Mouse (Mus musculus) brain, embryonic 18.5 days (tissue): ENCODE measurements around the gene Pdia2.

Experiments
- DNase-seq: peaks from one replicate; pipeline ENCODE4 v3.0.0-alpha.2; 2012; ENCODE audit warnings: low read depth, low spot score

The Pdia2 gene

DNA sequence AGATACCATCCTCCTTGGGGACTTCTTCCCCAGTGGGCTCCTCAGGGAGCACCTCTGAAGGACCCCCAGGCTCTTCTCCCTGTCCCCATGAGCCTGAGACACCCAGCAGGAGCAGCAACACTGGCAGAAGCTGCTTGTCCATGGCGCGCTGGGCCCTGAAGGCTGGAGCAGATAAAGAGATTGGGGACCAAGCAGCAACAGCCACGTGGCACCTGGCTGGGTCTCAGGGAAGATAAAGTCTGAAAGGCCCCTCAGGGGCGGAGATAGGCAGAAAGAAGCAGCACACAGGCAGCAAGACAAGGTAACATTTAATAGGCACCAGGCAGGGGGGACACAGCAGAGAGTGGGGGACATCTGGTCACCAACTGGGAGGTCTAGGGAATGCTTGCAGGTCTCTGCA, at the start of gene Pdia2:
Gene Pdia2, minus strand, starts transcription at position 196 of the 400 bp plus-strand sequence.
- no peak for DNase-seq

GRCm38 (mm10) chr17:26244101-26244841, 45.4 kb upstream of the Pdia2 start, which contains the start of gene Fam234a:
Gene Fam234a (minus strand): TSS chr17:26244242.
- peak; percentile 88 for DNase-seq

DNA sequence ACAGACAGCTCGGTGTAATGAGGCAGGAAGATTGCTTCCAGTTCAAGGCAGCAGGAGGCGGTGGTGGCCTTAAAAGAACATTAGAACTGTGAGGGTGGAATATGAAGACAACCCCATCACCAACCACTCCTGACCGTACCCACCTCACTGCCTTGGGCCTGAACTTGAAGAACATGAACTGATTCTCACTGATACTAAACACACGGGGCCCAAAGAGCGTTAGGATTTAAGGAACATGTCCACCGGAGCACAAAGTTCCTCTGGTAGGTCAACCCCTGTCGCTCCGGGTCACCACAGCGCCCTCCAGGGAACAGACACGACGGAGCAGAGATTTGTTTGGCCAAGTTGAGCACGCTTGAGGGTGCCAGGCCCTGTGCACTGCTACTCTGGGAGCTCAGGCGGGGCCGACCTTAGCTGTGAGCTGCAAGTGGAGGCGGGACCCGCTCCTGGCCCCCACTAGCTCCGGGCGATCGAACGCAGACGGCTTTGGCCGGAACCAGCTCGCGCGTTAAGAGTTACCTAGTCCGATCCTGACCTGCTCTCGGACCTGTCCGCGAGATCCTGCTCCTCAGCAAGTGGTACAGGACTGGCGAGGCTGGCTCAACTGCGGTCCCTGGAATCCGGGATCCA, 44.7 kb upstream of the Pdia2 start:
- peak; percentile 6 for DNase-seq

- DNase-seq, result no peak
Observed at GRCm38 (mm10) chr17:26240990-26241389, 42.1 kb upstream of the Pdia2 start.

DNA sequence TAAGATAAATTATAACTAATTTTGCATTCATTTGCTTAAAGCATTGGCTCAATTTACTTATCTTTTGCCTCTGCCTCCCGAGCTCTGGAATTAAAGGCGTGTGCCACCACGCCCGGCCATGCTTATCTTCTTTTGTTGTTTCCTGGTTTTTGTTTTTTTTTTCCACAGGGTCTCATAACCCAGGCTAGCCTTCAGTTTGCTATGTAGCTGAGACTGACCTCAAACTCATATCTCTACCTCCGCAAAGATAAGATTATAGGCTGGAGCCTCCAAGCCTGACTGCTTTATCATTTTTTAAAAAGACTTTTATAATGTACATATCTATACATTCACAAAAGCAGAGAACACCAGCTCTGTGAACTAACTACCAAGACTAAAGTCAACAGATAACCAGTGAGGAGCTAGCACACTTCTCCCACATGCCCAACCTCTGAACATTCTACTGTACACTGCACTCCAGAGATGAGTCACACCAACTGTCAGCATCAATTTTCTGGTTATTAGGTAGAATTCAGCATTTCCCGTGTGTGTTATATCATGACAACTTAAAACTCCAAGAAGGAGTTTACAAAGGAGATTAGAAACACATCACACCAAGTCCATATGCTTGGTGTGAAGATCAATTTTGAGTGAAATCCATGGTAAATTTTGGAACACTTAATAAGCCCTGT, 41.4 kb upstream of the Pdia2 start:
- no peak for DNase-seq

GRCm38 (mm10) chr17:26239551-26239950, 40.7 kb upstream of the Pdia2 start:
- DNase-seq, result no peak

DNA sequence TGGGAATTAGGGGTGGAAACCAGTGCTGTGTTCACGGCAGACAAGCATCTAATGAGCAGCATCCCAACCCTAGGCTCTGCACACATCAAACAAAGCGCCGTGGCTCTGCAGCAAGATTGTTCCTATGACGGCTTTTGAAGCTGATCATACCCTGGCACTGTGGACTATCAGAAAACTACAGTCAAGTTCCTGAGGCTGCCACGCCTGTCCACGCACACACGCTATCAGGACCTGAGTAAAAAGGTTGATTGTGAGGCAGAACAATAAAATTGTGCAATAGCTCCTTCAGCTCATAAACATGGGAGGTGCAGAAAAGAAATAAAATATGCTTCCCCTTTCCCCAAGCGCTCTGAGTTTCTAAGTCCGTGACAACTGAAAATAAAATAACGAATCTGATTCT, 38.8 kb upstream of the Pdia2 start:
- DNase-seq, result no peak

GRCm38 (mm10) chr17:26235077-26235815, 36.4 kb upstream of the Pdia2 start:
- DNase-seq, result no peak

- no peak for DNase-seq
Observed at GRCm38 (mm10) chr17:26234386-26234785, 35.5 kb upstream of the Pdia2 start.

- DNase-seq, result no peak
Observed at GRCm38 (mm10) chr17:26232863-26233262, 34.0 kb upstream of the Pdia2 start.

- no peak for DNase-seq
Observed at GRCm38 (mm10) chr17:26231156-26231555, 32.3 kb upstream of the Pdia2 start.

- no peak for DNase-seq
Observed at GRCm38 (mm10) chr17:26229776-26230175, 30.9 kb upstream of the Pdia2 start.

GRCm38 (mm10) chr17:26225150-26225549, 26.3 kb upstream of the Pdia2 start:
- DNase-seq, result no peak

GRCm38 (mm10) chr17:26221508-26221907, 22.6 kb upstream of the Pdia2 start:
- DNase-seq, result no peak

DNA sequence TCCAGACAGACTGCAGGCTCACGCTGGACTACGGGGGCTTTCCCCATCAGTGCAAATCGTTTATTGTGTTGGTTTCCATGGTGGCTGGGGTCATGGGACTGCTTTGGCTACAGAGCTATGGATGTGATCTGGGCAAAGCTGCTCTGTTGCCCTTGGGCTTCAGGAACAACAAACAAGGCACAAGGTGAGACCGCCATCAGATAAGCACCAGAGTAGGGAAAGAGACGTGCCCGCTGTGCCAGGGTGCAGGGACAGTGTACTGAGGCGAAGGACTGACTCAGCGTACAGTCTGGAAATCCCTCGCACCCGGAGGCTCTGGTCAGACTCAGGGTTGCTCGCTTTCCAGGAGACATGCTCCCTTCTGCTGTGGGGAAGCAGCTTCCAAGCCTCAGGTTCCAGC, 13.8 kb upstream of the Pdia2 start:
- DNase-seq, result no peak

DNA sequence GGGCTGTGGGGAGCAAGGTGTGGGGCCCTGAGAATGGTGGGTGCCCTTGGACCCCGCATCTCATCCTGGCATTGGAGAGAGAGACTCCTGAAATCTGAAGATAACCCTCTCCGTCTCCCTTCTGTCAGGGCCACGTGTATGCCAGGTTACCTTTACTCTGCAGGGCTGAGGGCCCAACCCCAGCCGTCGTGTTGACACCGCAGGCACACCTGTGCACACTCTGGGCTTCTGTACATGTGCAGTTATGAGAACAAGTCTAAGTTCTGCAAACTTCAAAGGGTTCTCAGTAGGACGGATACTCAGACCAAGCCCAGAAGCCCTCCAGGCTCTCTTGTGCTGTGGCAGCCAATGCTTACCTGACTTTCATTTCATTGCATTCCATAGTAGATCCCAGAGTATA, 13.4 kb upstream of the Pdia2 start:
- DNase-seq, result no peak

GRCm38 (mm10) chr17:26207686-26208085, 8.8 kb upstream of the Pdia2 start, which contains the start of gene Arhgdig:
Gene Arhgdig (minus strand): TSS chr17:26207786.
- DNase-seq, result no peak

DNA sequence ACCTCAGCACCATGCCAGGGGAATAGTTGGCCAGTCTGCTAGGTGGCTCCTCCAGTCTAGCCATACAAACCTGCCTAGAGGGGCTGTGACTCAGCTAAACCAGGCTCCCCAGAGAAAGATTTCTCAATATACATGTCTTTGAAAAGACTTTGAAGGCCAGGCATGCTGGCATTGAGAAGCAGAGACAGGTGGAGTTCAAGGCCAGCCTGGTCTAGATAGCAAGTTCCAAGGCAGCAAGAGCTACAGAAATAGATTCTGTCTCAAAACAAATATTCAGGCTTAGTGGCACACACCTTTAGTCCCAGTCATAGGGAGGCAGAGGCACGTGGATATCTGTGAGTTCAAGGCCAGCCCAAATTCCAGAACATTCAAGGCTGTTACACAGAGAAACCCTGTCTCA, 7.5 kb upstream of the Pdia2 start:
- DNase-seq, result no peak

DNA sequence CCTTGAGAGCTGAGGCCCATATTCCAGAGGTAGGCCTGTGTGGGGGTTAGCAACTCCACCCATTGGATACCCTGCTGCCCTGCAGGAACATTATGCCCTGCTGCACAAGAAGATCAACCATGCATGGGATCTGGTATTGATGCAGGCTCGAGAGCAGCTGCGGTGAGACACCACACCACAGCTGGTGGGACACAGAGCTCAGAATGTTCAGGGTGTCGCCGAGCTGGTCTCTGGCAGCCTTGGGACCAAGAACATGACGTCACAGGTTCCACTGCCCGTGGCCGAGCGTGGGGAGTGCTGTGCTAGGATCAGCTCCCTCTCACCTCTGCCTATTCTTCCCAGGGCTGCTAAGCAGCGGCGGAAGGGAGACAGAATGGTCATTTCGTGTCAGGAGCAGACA, 5.9 kb upstream of the Pdia2 start:
- DNase-seq, result no peak

DNA sequence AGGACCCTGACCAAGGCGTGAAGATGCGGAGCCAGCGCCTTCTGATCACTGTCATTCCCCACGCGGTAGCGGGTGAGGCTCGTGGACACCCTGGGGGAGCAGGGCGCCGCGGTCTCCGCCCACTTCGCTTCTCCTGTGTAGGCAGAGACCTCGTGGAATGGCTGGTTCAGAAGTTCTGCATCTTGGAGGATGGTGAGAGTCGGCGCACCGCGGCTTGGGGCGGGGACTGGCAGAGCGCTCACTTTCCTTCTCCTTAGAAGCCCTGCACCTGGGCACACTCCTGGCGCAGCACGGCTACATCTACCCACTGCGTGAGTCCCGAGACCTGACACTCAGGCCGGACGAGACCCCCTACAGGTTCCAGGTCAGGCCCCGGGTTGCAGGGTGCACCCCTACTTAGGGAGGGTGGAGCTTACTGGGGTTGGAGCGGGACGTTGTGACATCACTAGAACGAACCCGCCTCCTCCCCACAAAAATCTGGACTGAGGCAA, 4.5 kb upstream of the Pdia2 start:
- DNase-seq, result peak; percentile 3

- DNase-seq, result no peak
Observed at GRCm38 (mm10) chr17:26202737-26203136, 3.9 kb upstream of the Pdia2 start, which contains the start of gene Rgs11. Gene Rgs11 (plus strand): TSS chr17:26202951.

DNA sequence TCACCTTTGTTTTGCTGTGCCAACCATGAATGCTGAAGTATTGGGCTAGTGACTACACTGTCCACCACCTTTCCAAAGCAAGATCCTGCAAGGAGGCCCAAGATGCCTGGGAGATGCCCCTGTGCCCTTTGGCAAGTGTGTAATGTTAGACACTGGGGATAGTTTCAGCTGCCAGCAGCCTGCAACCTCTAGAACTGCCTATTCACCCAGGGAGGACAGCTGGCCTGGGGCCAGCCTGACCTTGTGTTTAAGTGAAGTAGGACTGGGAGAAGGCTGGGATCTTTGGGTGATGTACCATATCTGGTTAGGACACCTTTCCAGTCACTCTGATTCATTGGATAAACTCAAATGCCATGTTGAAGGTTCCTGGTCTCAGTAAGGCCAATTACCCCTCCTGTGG, 3.1 kb upstream of the Pdia2 start:
- DNase-seq, result no peak
